Mouse (Mus musculus) thymus, postnatal 4 days (tissue): ENCODE results near the gene Trpv1.

ENCODE experiments used
- DNase-seq: peaks from one replicate; pipeline ENCODE4 v3.0.0; 2021

Gene Trpv1

GRCm38 (mm10) chr11:73236731-73237130 lies 2.6 kb downstream of the Trpv1 start:
- no peak for DNase-seq

- DNase-seq: no peak
Measured at GRCm38 (mm10) chr11:73242199-73242598, 8.1 kb downstream of the Trpv1 start.

GRCm38 (mm10) chr11:73242777-73243176 lies 8.7 kb downstream of the Trpv1 start:
- no peak for DNase-seq

- no peak for DNase-seq
Measured at GRCm38 (mm10) chr11:73257362-73257945, 23.4 kb downstream of the Trpv1 start.

- no peak for DNase-seq
Measured at GRCm38 (mm10) chr11:73258664-73259063, 24.6 kb downstream of the Trpv1 start.

GRCm38 (mm10) chr11:73260457-73260856 lies 26.4 kb downstream of the Trpv1 start:
- DNase-seq: no peak

GRCm38 (mm10) chr11:73261385-73261784 lies 27.3 kb downstream of the Trpv1 start:
- DNase-seq: no peak

- no peak for DNase-seq
Measured at GRCm38 (mm10) chr11:73267267-73267666, 33.2 kb downstream of the Trpv1 start, which contains the start of gene Trpv3. Gene Trpv3, plus strand, starts transcription at chr11:73267388.

- no peak for DNase-seq
Measured at GRCm38 (mm10) chr11:73274821-73275220, 40.7 kb downstream of the Trpv1 start.

GRCm38 (mm10) chr11:73280710-73281109 lies 46.6 kb downstream of the Trpv1 start:
- DNase-seq: peak; percentile 22

GRCm38 (mm10) chr11:73281528-73282027 lies 47.5 kb downstream of the Trpv1 start:
- peak; percentile 67 for DNase-seq

GRCm38 (mm10) chr11:73283369-73283768 lies 49.3 kb downstream of the Trpv1 start:
- DNase-seq: no peak

GRCm38 (mm10) chr11:73283926-73284325 lies 49.8 kb downstream of the Trpv1 start:
- DNase-seq: no peak

GRCm38 (mm10) chr11:73284351-73284750 lies 50.3 kb downstream of the Trpv1 start:
- DNase-seq: no peak

GRCm38 (mm10) chr11:73289621-73290020 lies 55.5 kb downstream of the Trpv1 start:
- no peak for DNase-seq

GRCm38 (mm10) chr11:73303123-73303522 lies 69.0 kb downstream of the Trpv1 start:
- no peak for DNase-seq
